Mouse (Mus musculus) limb, embryonic 11.5 days (tissue): Measurements from ENCODE around the gene Eva1c. TPM values are rescaled to one million over a fixed set of nuclear protein-coding genes. Genes with fewer than 3 reads are reported as not detected.

Source experiments
- ATAC-seq: fragments of 200-750 bp; cut with Nextera tagmentation; 2 replicates; pipeline ENCODE4 v1.8.0; 2017; ENCODE audit warnings: low read depth; ENCODE audit not compliant: insufficient number of reproducible peaks, low FRiP score, low TSS enrichment
- DNase-seq: peaks from one replicate; pipeline ENCODE4 v3.0.0-alpha.2; 2015; ENCODE audit warnings: low spot score
- H3K27ac ChIP-seq: fragments of 300-500 bp; sonication (generic); replicated peaks from 2 replicates; pipeline ENCODE4 v1.5.1; 2014; ENCODE audit warnings: low read depth, mild to moderate bottlenecking, low read length
- H3K27me3 ChIP-seq: fragments of 300-500 bp; sonication (generic); 2 replicates; pipeline ENCODE4 v1.6.1; 2014; ENCODE audit warnings: mild to moderate bottlenecking, low read length, mixed read lengths; ENCODE audit not compliant: control insufficient read depth, insufficient read depth
- H3K36me3 ChIP-seq: fragments of 300-500 bp; sonication (generic); 2 replicates; pipeline ENCODE4 v1.6.1; 2014; ENCODE audit warnings: mild to moderate bottlenecking, low read length, moderate library complexity, mixed read lengths; ENCODE audit not compliant: control insufficient read depth, insufficient read depth
- H3K4me1 ChIP-seq: fragments of 300-500 bp; sonication (generic); 2 replicates; pipeline ENCODE4 v1.6.1; 2014; ENCODE audit warnings: low read length, mixed read lengths; ENCODE audit not compliant: control insufficient read depth, insufficient read depth
- H3K4me2 ChIP-seq: fragments of 300-500 bp; sonication (generic); 2 replicates; pipeline ENCODE4 v1.6.1; 2014; ENCODE audit warnings: low read depth, mild to moderate bottlenecking, moderate library complexity; ENCODE audit not compliant: severe bottlenecking
- H3K4me3 ChIP-seq: fragments of 300-500 bp; sonication (generic); 2 replicates; pipeline ENCODE4 v1.5.1; 2014; ENCODE audit warnings: low read depth, low read length
- H3K9ac ChIP-seq: fragments of 300-500 bp; sonication (generic); 2 replicates; pipeline ENCODE4 v1.6.1; 2014; ENCODE audit warnings: mild to moderate bottlenecking, low read length
- H3K9me3 ChIP-seq: fragments of 300-500 bp; sonication (generic); 2 replicates; pipeline ENCODE4 v1.6.1; 2016; ENCODE audit warnings: low read length; ENCODE audit not compliant: control insufficient read depth
- WGBS: fragments of 180-500 bp; shearing (Covaris S2); extraction: QIAGEN DNeasy Blood & Tissue Kit; methylation state at CpG from one replicate; pipeline ENCODE4 v1.1.7; 2014; 5-methylcytosine and 5-hydroxymethylcytosine counted together
- polyA plus RNA-seq: library from polyadenylated mRNA; unstranded; fragments of >200 nt; fragmentation: Nextera tagmentation; extraction: Ambion mirVana; gene quantifications from 2 replicates; pipeline ENCODE4 v1.2.1, GENCODE M21; 2014

Gene Eva1c
- polyA plus RNA-seq, 1 experiment from 2014 or later: 0.44 TPM

GRCm38 (mm10) chr16:90917156-90917555 lies 90.6 kb downstream of the Eva1c start:
- WGBS: 88% methylated on average over 8 of the region's 8 CpGs
- H3K4me3 ChIP-seq: no peak overlapping the region
- ATAC-seq: no peak
- H3K27ac ChIP-seq: no peak overlapping the region
- no peaks in the 10 kb centered on the region for H3K36me3 ChIP-seq
- H3K4me2 ChIP-seq: no peak overlapping the region
- no peak for DNase-seq
- no peaks in the 10 kb centered on the region for H3K27me3 ChIP-seq
- no peak overlapping the region for H3K9ac ChIP-seq
- H3K4me1 ChIP-seq: no peaks in the 10 kb centered on the region
- no peaks in the 10 kb centered on the region for H3K9me3 ChIP-seq

GRCm38 (mm10) chr16:90921471-90922159 lies 95.1 kb downstream of the Eva1c start:
- H3K9ac ChIP-seq: no peak overlapping the region
- H3K27ac ChIP-seq: no peak overlapping the region
- H3K4me2 ChIP-seq: no peak overlapping the region
- ATAC-seq (no peak), DNase-seq (no peak)
- no peaks in the 10 kb centered on the region for H3K4me1 ChIP-seq
- H3K4me3 ChIP-seq: no peak overlapping the region
- no peaks in the 10 kb centered on the region for H3K27me3 ChIP-seq
- 46% methylated on average over 10 of the region's 10 CpGs for WGBS
- H3K36me3 ChIP-seq: no peaks in the 10 kb centered on the region
- H3K9me3 ChIP-seq: no peaks in the 10 kb centered on the region

GRCm38 (mm10) chr16:90924606-90925370 lies 98.3 kb downstream of the Eva1c start:
- Histone ChIP-seq H3K27me3 (no peaks in the 10 kb centered on the region), H3K36me3 (no peaks in the 10 kb centered on the region)
- no peak for ATAC-seq

GRCm38 (mm10) chr16:90925461-90925860 lies 98.9 kb downstream of the Eva1c start:
- Histone ChIP-seq H3K4me3 (no peak overlapping the region), H3K9ac (no peak overlapping the region), H3K9me3 (no peaks in the 10 kb centered on the region), H3K4me1 (no peaks in the 10 kb centered on the region), H3K4me2 (no peak overlapping the region), H3K27me3 (no peaks in the 10 kb centered on the region), H3K36me3 (no peaks in the 10 kb centered on the region), H3K27ac (no peak overlapping the region)
- DNase-seq: peak; percentile 78
- ATAC-seq: no peak
- WGBS: 25% methylated on average over 5 of the region's 5 CpGs

More at GRCm38 (mm10) chr16:90924606-90925370, 98.3 kb downstream of the Eva1c start:
- no peak for DNase-seq
- 90% methylated on average over 13 of the region's 13 CpGs for WGBS
- H3K9me3 ChIP-seq: no peaks in the 10 kb centered on the region
- no peak overlapping the region for H3K4me2 ChIP-seq
- no peak overlapping the region for H3K9ac ChIP-seq
- no peaks in the 10 kb centered on the region for H3K4me1 ChIP-seq
- no peak overlapping the region for H3K27ac ChIP-seq
- H3K4me3 ChIP-seq: no peak overlapping the region

- Histone ChIP-seq H3K27me3 (no peaks in the 10 kb centered on the region), H3K4me3 (no peak overlapping the region), H3K36me3 (no peaks in the 10 kb centered on the region), H3K4me2 (no peak overlapping the region), H3K9ac (no peak overlapping the region), H3K9me3 (no peaks in the 10 kb centered on the region), H3K4me1 (no peaks in the 10 kb centered on the region), H3K27ac (no peak overlapping the region)
- no peak for DNase-seq
- no peak for ATAC-seq
- 91% methylated on average over 4 of the region's 4 CpGs for WGBS
Measured at GRCm38 (mm10) chr16:90927446-90927845, 100.9 kb downstream of the Eva1c start.

GRCm38 (mm10) chr16:90933534-90934176 lies 107.1 kb downstream of the Eva1c start:
- peak overlapping the region; percentile 61 for H3K9ac ChIP-seq
- no peak for ATAC-seq
- H3K9me3 ChIP-seq: no peaks in the 10 kb centered on the region
- no peaks in the 10 kb centered on the region; the same call in 1 of the 2 replicates for H3K36me3 ChIP-seq
- peak overlapping the region; percentile 80 for H3K4me2 ChIP-seq
- no peak for DNase-seq
- WGBS: 26% methylated on average over 13 of the region's 13 CpGs
- 0 out of 2 replicates have a peak, but pooled peaks cover 3% of the 10 kb centered on the region for H3K4me1 ChIP-seq
- H3K27ac ChIP-seq: no peak overlapping the region
- H3K4me3 ChIP-seq: peak overlapping the region; percentile 80
- H3K27me3 ChIP-seq: no peaks in the 10 kb centered on the region

GRCm38 (mm10) chr16:90934193-90934686 lies 107.7 kb downstream of the Eva1c start:
- H3K27me3 ChIP-seq: no peaks in the 10 kb centered on the region
- H3K27ac ChIP-seq: peak overlapping the region; percentile 69; the same call in 1 of the 2 replicates
- H3K9me3 ChIP-seq: no peaks in the 10 kb centered on the region
- peak; percentile 74 for DNase-seq
- no peaks in the 10 kb centered on the region; the same call in 1 of the 2 replicates for H3K36me3 ChIP-seq
- H3K4me2 ChIP-seq: peak overlapping the region; percentile 80
- ATAC-seq: peak; percentile 58
- H3K4me1 ChIP-seq: 0 out of 2 replicates have a peak, but pooled peaks cover 3% of the 10 kb centered on the region
- under 1% methylated on average over 38 of the region's 38 CpGs for WGBS
- H3K4me3 ChIP-seq: peak overlapping the region; percentile 80
- peak overlapping the region; percentile 61 for H3K9ac ChIP-seq

GRCm38 (mm10) chr16:90934687-90935328 lies 108.3 kb downstream of the Eva1c start, which contains the start of gene Cfap298:
Cfap298 (minus strand) TSS chr16:90935114.
- Histone ChIP-seq H3K9ac (peak within 1 kb of the TSS; percentile 61), H3K27me3 (no peaks in the 10 kb centered on the region), H3K9me3 (no peaks in the 10 kb centered on the region), H3K36me3 (no peaks in the 10 kb centered on the region; the same call in 1 of the 2 replicates), H3K4me2 (peak within 1 kb of the TSS; percentile 80), H3K4me1 (0 out of 2 replicates have a peak, but pooled peaks cover 3% of the 10 kb centered on the region), H3K27ac (peak within 1 kb of the TSS; percentile 69; the same call in 1 of the 2 replicates), H3K4me3 (peak within 1 kb of the TSS; percentile 80)
- DNase-seq: peak; percentile 97
- under 1% methylated on average over 56 of the region's 56 CpGs for WGBS
- ATAC-seq: peak; percentile 96
